Mouse (Mus musculus) cerebellum, adult 9-11 months (tissue): ENCODE data around the gene Vac14.

ENCODE experiments used
- DNase-seq: peaks from one replicate; pipeline ENCODE4 v3.0.0; 2022

Gene Vac14

GRCm38 (mm10) chr8:110618391-110619207, at the start of gene Vac14:
Gene Vac14 (plus strand): TSS chr8:110618585.
- peak; percentile 98 for DNase-seq

DNA sequence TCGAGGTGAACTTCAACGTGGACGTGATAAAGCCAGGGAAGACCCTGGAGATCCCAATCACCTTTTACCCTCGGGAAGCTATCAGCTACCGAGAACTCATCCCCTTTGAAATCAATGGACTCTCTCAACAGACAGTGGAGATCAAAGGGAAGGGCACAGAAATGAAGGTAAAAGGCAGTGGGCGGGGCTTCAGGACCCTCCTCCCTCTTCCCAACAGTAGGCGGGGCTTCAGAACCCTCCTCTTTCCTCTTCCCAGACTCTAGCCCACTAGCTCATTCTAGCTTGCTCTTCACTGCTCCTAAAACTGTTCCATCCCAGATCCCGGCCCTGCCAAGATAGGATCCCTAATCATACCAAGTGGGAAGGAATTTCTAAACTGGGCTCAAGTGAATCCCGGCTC, 25.7 kb upstream of the Vac14 start:
- DNase-seq = no peak

GRCm38 (mm10) chr8:110594164-110594563, 24.2 kb upstream of the Vac14 start:
- DNase-seq = no peak

DNA sequence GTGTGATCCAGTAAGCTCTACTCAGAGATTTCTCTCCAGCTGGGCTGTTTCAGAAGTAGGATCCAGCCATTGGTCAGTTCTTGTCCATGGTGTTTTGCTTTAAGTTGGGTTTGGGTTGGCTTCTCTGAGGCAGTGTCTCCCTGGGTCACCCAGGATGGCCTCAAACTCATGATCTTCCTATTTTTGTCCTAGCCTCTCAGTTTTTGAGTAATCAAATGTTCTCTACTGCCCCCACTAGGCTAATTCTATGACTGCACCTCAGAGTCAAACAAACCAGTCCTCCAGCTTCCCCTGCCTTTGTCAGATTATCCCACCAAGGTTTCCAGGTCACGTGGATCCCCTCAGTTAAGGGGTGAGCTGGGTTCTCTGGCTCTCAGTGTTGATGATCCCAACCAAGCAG, 13.8 kb upstream of the Vac14 start:
- DNase-seq = peak; percentile 34

- no peak for DNase-seq
Observed at GRCm38 (mm10) chr8:110605401-110606015, 12.9 kb upstream of the Vac14 start.

DNA sequence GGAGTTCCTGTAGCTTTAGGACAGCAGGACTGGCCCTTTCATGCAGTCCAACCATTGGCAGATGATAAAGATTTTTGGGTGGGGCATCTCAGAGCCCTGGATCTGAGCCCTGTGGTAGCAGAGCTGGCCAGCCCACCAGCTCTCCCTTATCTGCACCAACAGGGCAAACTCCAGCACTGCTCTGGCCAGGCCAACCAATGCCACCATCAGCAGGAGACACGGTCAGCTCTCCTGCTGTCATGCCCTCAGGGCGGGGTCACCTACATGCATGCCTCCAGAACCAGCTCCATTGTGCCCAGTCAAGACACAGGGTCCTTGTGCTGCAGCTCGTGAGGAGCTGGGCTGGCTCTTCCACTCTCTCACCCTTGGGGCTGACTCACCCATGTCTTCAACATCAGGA, 2.7 kb upstream of the Vac14 start:
- DNase-seq = no peak

DNA sequence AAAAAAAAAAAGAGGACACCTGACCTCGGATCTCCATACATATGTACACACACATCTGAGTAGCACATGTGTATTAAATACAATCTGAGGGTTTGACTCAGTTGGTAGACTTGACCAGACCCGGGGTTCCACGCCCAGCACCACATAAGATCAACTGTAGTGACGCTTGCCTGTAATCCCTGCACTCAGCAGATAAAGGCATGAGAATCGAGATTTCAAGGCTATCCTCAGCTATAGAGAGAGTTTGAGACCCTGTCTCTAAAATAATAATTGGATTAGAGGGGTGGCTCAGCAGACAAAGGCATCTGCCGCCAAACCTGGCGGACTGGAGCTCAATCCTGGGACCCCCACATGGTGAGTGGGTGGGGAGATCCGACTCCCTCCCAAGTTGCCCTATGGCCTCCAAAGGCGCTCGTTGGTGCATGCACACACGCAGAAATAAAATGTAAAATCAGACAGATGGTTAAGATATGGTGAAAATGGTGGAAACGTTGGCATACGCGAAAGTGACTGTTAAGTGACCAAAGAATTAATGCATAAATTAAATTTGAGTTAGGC, 505 bp upstream of the Vac14 start:
- no peak for DNase-seq

GRCm38 (mm10) chr8:110619208-110619574, 806 bp downstream of the Vac14 start:
- no peak for DNase-seq

GRCm38 (mm10) chr8:110619919-110620318, 1.5 kb downstream of the Vac14 start:
- no peak for DNase-seq

DNA sequence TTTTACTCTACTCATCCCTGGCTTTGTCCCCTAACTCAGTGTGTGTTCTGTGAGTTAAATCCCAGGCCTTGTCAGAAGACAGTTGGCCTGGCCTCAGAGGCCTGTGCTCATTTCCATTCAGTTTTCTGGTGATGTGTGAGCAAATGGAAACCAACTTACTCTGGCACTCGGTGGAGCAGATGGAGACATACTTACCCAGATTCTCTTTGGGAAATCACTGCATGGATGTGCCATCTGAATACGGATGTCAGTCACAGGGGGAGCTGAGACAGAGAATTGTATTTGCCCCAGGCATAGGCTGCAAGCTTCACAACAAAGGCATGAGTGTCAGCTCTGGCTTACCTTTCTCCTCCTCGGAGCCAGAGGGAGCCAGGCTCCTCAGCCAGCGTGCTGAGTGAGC, 8.0 kb downstream of the Vac14 start:
- no peak for DNase-seq

- peak; percentile 65 for DNase-seq
Observed at GRCm38 (mm10) chr8:110629245-110630063, 11.1 kb downstream of the Vac14 start.

- DNase-seq = no peak
Observed at GRCm38 (mm10) chr8:110630079-110630478, 11.7 kb downstream of the Vac14 start.

DNA sequence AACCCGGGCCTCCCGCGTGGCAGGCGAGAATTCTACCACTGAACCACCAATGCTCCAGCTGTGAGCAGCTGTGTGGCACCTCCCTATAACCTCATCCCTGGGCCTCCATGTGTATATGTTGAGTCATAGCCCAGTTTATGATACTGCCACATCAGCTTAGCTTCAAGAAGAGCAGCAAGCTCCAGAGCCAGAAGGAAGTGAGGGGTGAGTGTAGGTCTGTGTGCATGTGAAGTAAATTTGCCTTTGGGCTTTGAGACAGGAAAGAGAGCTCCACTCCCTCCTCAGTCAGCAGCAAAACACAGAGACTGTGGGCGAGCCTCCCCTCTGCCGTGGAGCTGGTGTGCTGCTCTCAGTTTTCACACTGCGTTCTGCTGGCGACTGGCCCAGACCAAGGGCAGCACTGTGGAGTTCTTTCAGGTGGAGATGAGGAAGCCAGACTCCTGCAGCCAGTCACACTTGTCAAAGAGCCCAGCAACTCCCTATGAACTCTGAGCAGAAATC, 12.2 kb downstream of the Vac14 start:
- peak; percentile 80 for DNase-seq

- no peak for DNase-seq
Observed at GRCm38 (mm10) chr8:110631201-110631600, 12.8 kb downstream of the Vac14 start.

DNA sequence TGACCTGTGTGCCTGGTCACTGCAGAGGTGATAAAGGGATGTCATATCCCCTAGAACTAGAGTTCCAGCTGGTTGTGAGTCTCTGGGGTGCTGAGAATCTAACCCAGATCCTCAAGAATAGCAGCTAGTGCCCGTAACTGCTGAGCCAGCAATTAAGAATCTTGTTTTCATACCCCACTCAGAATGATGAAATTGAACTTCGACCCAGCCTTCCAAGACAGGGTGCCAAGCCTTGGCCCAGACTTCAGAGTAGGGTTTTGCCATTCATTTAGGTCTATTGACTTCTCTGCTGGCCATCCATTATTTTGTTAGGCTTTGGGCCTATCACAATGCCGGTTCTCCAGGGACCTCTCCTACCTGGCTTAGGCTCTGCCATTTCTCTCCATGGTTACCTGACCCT, 15.4 kb downstream of the Vac14 start:
- no peak for DNase-seq

GRCm38 (mm10) chr8:110636182-110636581, 17.8 kb downstream of the Vac14 start:
- no peak for DNase-seq

DNA sequence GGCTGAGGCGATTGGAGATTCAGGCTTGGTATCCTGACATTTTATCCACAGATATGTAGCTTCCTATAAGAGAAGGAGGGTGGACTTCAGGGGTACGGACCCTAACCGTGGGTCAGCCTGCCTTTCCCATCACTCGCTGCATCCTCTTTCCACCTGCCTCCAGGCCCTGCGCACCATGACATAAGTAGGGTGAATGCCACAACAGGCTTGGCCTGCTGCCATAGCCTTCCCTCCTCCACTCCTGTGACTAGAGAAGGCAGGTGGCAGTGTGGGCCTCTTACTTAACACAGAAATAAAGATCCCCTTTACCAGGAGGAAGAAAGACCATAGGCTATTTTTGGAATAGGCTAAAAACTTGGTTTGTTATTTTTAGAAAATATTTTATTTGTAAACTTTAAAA, 23.9 kb downstream of the Vac14 start:
- peak; percentile 76 for DNase-seq

DNA sequence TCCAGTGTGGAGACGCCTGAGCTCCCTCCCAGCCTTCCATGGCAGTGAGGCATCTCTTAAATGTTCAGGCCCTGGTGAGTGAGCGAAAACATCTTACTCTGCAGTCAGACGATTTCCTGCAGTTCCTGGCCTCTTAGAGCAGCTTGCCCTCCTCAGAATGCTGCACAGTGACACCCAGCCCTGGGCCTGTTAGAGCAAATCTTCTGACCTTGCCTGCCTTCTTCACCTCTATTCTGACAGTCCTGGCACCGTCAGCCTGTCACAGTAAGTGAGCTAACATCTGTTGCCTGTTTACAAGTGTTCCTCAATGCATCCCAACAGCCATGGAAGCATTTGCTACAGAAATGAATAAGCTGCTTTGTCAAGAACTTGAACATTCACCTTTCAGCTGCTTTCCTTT, 24.8 kb downstream of the Vac14 start:
- no peak for DNase-seq

DNA sequence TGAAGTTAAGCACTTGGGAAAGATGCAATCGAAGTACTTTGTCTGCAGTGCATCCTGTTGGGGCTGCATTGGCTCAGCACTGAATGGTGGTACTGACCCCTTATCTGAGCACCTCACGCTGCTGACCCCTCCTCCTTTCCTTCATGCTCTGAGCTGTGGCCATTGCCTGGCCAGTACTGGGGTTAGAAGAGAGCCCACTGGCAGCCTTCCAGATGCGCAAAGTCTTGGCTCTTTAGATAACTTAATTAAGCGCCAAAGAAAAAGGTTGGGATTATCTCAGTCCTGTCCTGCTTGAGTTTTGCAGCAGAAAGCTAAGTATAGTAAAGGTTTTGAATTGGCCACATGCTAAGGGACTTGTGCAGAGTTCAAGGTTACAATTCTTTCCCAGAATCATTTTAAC, 26.0 kb downstream of the Vac14 start:
- DNase-seq = no peak

GRCm38 (mm10) chr8:110644901-110645300, 26.5 kb downstream of the Vac14 start:
- DNase-seq = no peak

DNA sequence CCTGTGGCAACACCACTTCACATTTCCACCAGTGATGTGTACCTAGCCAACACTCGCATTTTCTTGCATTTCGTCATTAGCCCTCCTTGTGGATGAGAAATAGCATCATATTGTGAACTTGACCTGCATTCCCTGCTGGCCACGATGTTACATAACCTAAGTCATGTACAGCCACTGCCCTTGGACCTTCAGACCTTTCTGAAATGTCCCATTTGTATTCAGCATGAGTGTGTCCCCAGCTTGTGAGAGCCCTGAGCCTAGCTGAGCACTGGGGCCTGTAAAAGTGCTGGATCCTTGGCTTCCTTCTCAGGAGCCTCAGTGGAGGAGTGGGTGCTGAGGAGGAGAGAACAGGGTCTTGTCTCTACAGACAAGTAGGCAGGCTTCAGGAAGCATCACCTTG, 27.0 kb downstream of the Vac14 start:
- DNase-seq = no peak

DNA sequence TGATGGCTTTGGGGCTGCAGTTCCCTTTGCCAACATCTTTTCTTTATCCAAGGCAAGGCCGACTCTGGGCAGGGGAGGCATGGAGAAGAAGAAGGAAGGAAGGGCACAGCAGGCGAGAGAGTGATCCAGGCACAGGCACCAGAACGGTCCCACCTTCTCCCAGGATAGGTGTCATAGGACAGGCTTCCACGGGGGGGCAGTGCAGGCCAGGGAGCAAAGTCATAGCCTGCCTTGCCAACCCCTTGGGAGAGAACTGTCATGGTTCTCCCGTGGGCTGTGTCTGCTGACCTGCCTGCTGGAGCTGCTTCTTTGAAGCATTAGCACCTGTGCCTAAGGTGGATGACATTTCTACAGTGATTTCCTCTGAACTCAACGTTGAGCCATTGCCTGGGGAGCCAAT, 27.7 kb downstream of the Vac14 start:
- peak; percentile 88 for DNase-seq

DNA sequence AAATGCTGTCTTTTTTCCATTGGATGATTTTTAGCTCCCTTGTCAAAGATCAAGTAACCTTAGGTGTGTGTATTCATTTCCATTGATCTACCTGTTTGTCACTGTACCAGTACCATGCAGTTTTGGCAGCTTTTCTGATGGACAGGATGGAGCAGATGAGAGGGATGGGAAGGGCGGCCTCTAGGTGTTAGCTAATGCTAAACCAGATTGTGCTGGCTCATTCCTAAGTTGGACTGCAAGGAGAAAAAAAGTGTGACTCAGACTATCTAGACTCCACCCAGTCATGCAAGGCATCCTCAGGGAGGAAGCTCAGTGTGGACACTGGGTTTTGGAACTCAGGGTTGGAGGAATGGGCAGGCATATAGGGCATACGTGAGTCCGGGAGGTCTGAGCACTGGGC, 30.2 kb downstream of the Vac14 start:
- DNase-seq = peak; percentile 50
